Mouse (Mus musculus) monocyte, adult 5-6 weeks (primary cell): ENCODE results near the gene Gngt2. TPM values are rescaled to one million over a fixed set of nuclear protein-coding genes. Genes with fewer than 3 reads are reported as not detected.
A peak's percentile ranks its signal among the peaks of the same experiment; 100 is the strongest.
"Not testable (repeated sequence)": the region's sequence is repeated elsewhere in the genome, so short reads cannot be mapped to it uniquely, and the experiment has no call there.

ENCODE experiments used
- ATAC-seq: fragments of 153-309, 156-312 bp; replicated peaks from 2 replicates; pipeline ENCODE4 v1.8.0; 2017; ENCODE audit warnings: mild to moderate bottlenecking; ENCODE audit not compliant: low TSS enrichment, insufficient number of reproducible peaks, severe bottlenecking, poor library complexity, low FRiP score
- total RNA-seq: library from RNA; stranded (forward); fragments of 200-1000, 200-491, 200-594 nt; gene quantifications from 3 replicates; pipeline ENCODE4 v1.2.3, GENCODE M21; 2017

Gngt2 gene
- total RNA-seq, 1 experiment from 2014 or later, result 2,060 TPM

DNA sequence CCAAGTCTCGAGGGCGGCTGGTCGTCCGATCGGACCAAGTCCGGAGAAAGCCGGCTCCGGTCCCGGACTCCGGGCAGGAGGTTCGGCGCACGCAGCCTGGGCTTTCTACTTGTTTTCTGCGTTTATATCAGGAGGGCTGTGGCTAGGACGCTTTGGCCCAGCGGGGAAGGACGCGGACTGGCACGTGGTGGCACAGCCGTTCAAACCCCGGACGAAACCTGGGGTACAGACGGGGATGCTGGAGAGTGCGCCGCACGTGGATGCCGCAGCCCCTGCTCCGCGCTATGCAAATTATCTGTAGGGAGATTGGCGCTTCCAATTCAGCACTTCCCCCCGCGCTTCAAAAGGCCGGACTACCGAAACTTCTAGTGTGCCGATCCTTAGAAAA lies 22.4 kb downstream of the Gngt2 start:
- peak; percentile 26; the same call in 1 of the 2 replicates for ATAC-seq

GRCm38 (mm10) chr11:95860071-95860490 lies 23.1 kb downstream of the Gngt2 start:
- no peak for ATAC-seq

- no peak for ATAC-seq
Observed at GRCm38 (mm10) chr11:95861397-95861796, 24.4 kb downstream of the Gngt2 start.

- peak; percentile 45 for ATAC-seq
Observed at GRCm38 (mm10) chr11:95869442-95869841, 32.4 kb downstream of the Gngt2 start.

DNA sequence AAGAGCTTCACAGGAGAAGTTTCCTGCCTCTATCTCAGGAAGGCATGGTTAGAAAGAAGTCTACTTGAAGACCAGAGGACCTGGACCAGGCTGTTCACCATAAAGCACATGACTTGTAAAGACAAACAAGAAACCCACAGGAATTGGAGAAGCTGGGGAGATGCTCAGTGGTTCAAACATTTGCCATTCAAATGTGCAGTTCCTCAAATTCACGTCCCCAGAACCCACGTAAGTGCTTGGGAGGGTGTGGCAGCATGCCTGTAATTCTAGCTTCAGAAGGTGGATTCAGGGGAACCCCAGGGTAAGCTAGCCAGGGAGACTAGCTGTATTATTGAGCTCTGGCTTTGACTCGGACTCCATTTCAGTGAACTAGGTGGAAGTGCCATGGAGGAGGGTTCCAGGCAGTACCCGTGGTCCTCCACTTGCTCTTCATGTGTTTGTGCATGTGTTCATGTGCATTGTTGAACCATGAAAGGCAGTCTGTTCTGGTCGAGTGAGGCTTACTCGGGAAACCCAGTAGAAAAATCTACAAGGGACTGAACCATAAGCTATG lies 33.0 kb downstream of the Gngt2 start:
- ATAC-seq, result peak; percentile 89

- peak; percentile 48; the same call in 1 of the 2 replicates for ATAC-seq
Observed at GRCm38 (mm10) chr11:95875804-95876203, 38.8 kb downstream of the Gngt2 start.

DNA sequence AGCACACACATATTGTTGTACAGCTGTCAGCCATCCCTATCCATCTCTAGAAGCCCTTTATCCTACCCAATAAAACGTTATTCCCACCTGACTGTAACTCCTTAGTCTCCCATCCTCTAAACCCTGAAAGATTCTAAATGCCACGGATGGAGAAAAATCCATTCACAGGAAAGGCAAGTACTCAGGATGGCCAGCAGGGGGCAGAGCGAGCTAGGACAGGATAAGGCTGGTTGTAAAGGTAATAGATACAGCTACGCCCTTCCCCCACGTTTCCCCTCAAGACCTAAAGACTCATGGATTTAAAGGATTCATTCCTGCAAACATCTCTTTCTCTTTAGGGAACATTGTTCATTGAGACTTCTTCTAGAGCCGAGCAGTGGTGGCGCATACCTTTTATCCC lies 39.3 kb downstream of the Gngt2 start:
- ATAC-seq, result peak; percentile 63

- not testable (repeated sequence) for ATAC-seq
Observed at GRCm38 (mm10) chr11:95879861-95880260, 42.8 kb downstream of the Gngt2 start.

- ATAC-seq, result no peak
Observed at GRCm38 (mm10) chr11:95890462-95891051, 53.5 kb downstream of the Gngt2 start.

Other genes with a start within 250 kb of the Gngt2 start
- 0.21 to 1.3 TPM (median 0.58 TPM) in 3 replicates for gene Ngfr, start 249.5 kb upstream of the Gngt2 start, total RNA-seq
- 31.8 to 48.7 TPM (median 44.4 TPM) in 3 replicates for gene Phb, start 170.3 kb upstream of the Gngt2 start, total RNA-seq
- 15.2 to 48.6 TPM (median 24.2 TPM) in 3 replicates for gene Zfp652, start 124.5 kb upstream of the Gngt2 start, total RNA-seq
- gene B130006D01Rik, start 113.6 kb upstream of the Gngt2 start, total RNA-seq, result 2.5 to 6.1 TPM (median 5.2 TPM) in 3 replicates
- gene Phospho1, start 12.7 kb upstream of the Gngt2 start, total RNA-seq, result 2.8 to 3.6 TPM in 2 of 3 replicates, not detected in the other
- gene Abi3, start 5.3 kb downstream of the Gngt2 start, total RNA-seq, result 160 to 201 TPM (median 188 TPM) in 3 replicates
- 0.78 to 1.3 TPM in 2 of 3 replicates, not detected in the other for gene B4galnt2, start 77.7 kb downstream of the Gngt2 start, total RNA-seq
- not detected in 3 replicates for gene Igf2bp1, start 168.7 kb downstream of the Gngt2 start, total RNA-seq
- gene Gip, start 187.3 kb downstream of the Gngt2 start, total RNA-seq, result not detected in 3 replicates
- gene Snf8, start 197.7 kb downstream of the Gngt2 start, total RNA-seq, result 66.0 to 93.9 TPM (median 80.9 TPM) in 3 replicates
- 36.8 to 37.9 TPM (median 37.2 TPM) in 3 replicates for gene Ube2z, start 228.2 kb downstream of the Gngt2 start, total RNA-seq
- gene Atp5g1, start 238.5 kb downstream of the Gngt2 start, total RNA-seq, result 1.6 to 31.3 TPM (median 27.1 TPM) in 3 replicates